Mouse (Mus musculus) G1E-ER4 (cell line): ENCODE data around the gene H2-T3. TPM values are rescaled to one million over a fixed set of nuclear protein-coding genes. Genes with fewer than 3 reads are reported as not detected.

Source experiments
- GATA1 ChIP-seq: IDR thresholded peaks from one replicate; pipeline ENCODE4 v1.8.0; 2012; ENCODE audit warnings: low read length, inconsistent platforms
- polyA plus RNA-seq: library from polyadenylated mRNA; stranded (reverse); fragments of >175 nt; gene quantifications from 2 replicates; pipeline ENCODE4 v1.2.3, GENCODE M21; 2012

The H2-T3 gene
- polyA plus RNA-seq: not detected in 2 replicates

DNA sequence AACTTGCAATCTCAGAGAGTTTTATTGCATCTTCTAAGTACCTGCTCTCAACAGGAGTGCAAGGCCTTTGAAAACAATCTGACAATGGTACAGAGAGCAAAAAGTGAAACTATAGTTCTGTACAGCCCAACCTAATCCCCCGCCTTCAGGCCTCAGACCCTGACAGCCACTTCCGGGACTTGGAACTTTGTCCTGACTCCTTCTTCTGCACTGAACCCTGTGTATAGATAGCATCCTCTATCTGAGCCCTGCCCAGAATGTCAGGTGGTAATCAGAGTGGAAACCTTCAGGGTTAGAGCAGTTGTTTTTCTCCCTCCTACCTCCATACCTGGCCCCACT lies at the start of gene H2-T3:
H2-T3 (minus strand) TSS at position 119 of the 339 bp plus-strand sequence.
- no peak for TF ChIP-seq GATA1

GRCm38 (mm10) chr17:36237321-36237921 lies 47.3 kb upstream of the H2-T3 start:
- TF ChIP-seq GATA1: no peak

DNA sequence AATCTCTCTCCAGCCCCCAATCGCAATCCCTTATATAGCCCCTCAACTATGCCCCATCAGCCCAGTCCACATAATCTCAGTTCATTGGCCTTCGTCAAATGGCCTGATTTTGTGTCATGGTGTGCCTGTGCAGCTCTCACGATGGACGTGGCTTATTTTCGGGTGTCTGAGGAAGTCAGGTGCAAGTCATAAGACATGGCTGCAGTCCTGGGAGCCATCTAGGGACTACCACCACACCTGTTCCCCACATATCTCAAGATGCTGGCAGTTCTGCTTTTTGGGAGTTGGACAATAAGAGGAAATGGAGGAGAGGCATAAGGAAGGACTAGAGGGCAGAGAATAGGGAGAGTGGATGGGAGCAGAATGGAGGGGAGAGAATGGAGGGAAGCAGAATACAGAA lies 43.5 kb upstream of the H2-T3 start:
- no peak for TF ChIP-seq GATA1

- TF ChIP-seq GATA1: no peak
Observed at GRCm38 (mm10) chr17:36231318-36231717, 41.2 kb upstream of the H2-T3 start.

- TF ChIP-seq GATA1: no peak
Observed at GRCm38 (mm10) chr17:36229046-36229445, 39.0 kb upstream of the H2-T3 start.

- TF ChIP-seq GATA1: no peak
Observed at GRCm38 (mm10) chr17:36226921-36227320, 36.8 kb upstream of the H2-T3 start.

DNA sequence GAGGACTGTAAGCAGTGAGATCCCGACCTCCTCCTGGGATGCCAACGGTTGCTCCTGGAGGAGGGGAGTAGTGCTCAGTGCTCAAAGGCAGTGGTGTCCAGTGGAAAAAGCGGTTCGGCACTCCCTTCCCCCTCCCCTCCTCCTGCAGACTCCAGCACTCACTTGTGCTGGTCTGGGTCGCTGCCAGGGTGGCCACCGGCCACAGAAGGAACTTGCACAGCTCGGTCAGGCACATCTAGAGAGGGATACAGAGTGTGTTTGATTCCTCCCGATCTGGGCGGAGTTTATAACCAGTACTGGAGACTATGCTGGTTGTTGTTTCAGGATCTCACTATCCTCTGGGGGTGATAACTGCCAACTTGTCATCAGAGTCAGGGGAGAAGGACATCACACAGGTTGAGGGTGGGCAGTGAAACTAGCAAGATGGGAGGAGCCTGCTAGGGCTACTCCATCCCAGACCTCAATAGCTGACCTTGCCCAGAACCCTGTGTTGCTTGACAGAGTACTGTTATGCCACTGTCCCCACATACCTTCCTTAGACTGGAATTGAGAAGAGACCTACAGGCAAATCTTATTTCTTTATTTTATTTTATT lies 35.2 kb upstream of the H2-T3 start:
- TF ChIP-seq GATA1: no peak

GRCm38 (mm10) chr17:36224451-36224850 lies 34.4 kb upstream of the H2-T3 start:
- no peak for TF ChIP-seq GATA1

GRCm38 (mm10) chr17:36218594-36219155 lies 28.6 kb upstream of the H2-T3 start:
- no peak for TF ChIP-seq GATA1

GRCm38 (mm10) chr17:36215586-36215985 lies 25.5 kb upstream of the H2-T3 start:
- no peak for TF ChIP-seq GATA1

- no peak for TF ChIP-seq GATA1
Observed at GRCm38 (mm10) chr17:36206846-36207245, 16.8 kb upstream of the H2-T3 start.

- TF ChIP-seq GATA1: no peak
Observed at GRCm38 (mm10) chr17:36205862-36206261, 15.8 kb upstream of the H2-T3 start.

GRCm38 (mm10) chr17:36205456-36205855 lies 15.4 kb upstream of the H2-T3 start:
- no peak for TF ChIP-seq GATA1

DNA sequence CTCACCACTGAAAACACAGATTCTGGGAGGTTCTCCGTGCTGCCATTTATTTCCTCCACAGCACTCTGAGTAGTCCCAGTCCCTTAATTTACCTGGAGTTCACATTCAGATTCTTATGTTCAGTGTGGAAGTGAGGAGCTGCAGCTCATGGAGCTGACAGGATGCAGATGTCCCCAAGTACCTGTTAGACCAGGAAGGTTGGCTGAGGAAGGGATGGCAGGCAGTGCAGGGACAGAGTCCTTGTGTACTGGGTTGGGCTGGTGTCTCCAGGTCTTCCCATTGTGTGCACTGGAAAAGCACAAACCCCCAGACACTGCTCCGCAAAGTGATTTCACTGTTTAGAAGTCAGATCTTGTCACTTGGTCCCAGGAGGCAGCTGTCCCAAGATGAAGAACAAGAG lies 11.8 kb upstream of the H2-T3 start:
- TF ChIP-seq GATA1: no peak

- no peak for TF ChIP-seq GATA1
Observed at GRCm38 (mm10) chr17:36198317-36198716, 8.2 kb upstream of the H2-T3 start.

- no peak for TF ChIP-seq GATA1
Observed at GRCm38 (mm10) chr17:36194471-36194870, 4.4 kb upstream of the H2-T3 start.

DNA sequence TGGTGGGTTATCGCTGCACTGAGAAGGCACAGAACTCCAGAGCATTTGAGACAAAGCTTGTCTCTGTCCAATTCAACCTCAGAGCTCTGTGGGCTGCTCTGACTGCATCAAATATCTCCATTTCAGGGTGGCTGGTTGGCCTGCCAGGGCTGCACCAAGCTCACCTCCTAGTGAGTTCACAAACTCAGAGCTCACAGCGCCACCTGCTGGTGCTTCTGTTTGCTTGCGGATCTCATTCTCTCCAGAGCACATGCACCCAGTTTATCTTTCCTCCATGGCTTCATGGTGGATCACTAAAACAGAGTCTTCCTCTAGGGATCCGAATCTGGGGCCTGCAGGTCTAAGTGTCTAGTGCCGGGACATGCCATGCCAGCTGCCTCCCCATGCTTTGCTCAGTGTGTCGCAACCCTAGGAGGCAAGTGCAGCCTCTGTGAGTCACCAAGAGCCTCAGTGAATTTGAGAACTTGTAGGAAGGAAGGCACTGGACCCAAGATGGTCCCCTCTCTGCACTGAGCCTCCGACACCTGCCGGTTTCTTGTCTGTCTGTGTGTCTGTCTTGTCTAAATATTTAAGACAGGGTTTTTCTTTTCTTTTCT lies 3.6 kb upstream of the H2-T3 start:
- TF ChIP-seq GATA1: no peak
